Mouse (Mus musculus): ENCODE measurements around the gene Rbm39. TPM values are rescaled to one million over a fixed set of nuclear protein-coding genes. Genes with fewer than 3 reads are reported as not detected.
"Not testable (repeated sequence)": the region's sequence is repeated elsewhere in the genome, so short reads cannot be mapped to it uniquely, and the experiment has no call there.

Gene Rbm39
- polyA plus RNA-seq, 1 experiment from 2014 or later, result 369 TPM

GRCm38 (mm10) chr2:156189241-156189640 is 9.2 kb upstream of the Rbm39 start:
- not testable (repeated sequence) for H3K4me1 ChIP-seq (ENCODE audit: control insufficient read depth, insufficient read depth, low read depth, low read length); H3K9me3 ChIP-seq (ENCODE audit: control insufficient read depth, low read length); H3K9ac ChIP-seq (ENCODE audit: low read depth, low read length); ATAC-seq; H3K4me3 ChIP-seq (ENCODE audit: low read length); H3K27me3 ChIP-seq (replicated peaks; ENCODE audit: control insufficient read depth, insufficient read depth, low read length); H3K27ac ChIP-seq (ENCODE audit: low read depth, low read length); H3K4me2 ChIP-seq (ENCODE audit: low read length); H3K36me3 ChIP-seq (ENCODE audit: control insufficient read depth, insufficient read depth, low read length)
- WGBS, result 84% methylated on average over 7 of the region's 7 CpGs

DNA sequence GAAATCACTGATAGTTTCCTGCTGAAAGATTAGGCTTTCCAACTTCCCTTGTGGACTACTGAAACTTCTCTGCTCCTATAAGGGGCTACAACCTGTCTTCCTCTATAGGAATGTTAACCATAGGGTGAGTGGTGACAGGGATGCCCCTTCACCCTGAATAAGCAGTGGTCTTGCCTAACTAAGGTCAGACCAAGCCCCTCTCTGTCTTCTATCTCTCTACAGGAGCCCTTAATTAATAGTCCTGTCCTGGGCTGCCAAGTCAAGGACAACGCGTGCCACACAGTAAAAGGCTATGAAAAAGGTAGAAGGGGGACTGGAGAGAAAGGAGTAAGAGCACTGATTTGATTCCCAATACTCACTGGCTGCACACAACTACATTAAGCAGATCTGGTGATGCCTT is 1.6 kb upstream of the Rbm39 start:
- H3K9ac ChIP-seq (ENCODE audit: low read depth, low read length), result no peak overlapping the region
- peaks cover 4% of the 10 kb centered on the region for H3K36me3 ChIP-seq (ENCODE audit: control insufficient read depth, insufficient read depth, low read length)
- WGBS, result 73% methylated on average over 2 of the region's 2 CpGs
- H3K4me3 ChIP-seq (ENCODE audit: low read length), result no peak overlapping the region
- H3K27me3 ChIP-seq (replicated peaks; ENCODE audit: control insufficient read depth, insufficient read depth, low read length), result no peaks in the 10 kb centered on the region
- H3K4me2 ChIP-seq (ENCODE audit: low read length), result no peak overlapping the region
- ATAC-seq, result no peak
- no peaks in the 10 kb centered on the region for H3K9me3 ChIP-seq (ENCODE audit: control insufficient read depth, low read length)
- H3K27ac ChIP-seq (ENCODE audit: low read depth, low read length), result no peak overlapping the region
- peaks cover 25% of the 10 kb centered on the region for H3K4me1 ChIP-seq (ENCODE audit: control insufficient read depth, insufficient read depth, low read depth, low read length)

DNA sequence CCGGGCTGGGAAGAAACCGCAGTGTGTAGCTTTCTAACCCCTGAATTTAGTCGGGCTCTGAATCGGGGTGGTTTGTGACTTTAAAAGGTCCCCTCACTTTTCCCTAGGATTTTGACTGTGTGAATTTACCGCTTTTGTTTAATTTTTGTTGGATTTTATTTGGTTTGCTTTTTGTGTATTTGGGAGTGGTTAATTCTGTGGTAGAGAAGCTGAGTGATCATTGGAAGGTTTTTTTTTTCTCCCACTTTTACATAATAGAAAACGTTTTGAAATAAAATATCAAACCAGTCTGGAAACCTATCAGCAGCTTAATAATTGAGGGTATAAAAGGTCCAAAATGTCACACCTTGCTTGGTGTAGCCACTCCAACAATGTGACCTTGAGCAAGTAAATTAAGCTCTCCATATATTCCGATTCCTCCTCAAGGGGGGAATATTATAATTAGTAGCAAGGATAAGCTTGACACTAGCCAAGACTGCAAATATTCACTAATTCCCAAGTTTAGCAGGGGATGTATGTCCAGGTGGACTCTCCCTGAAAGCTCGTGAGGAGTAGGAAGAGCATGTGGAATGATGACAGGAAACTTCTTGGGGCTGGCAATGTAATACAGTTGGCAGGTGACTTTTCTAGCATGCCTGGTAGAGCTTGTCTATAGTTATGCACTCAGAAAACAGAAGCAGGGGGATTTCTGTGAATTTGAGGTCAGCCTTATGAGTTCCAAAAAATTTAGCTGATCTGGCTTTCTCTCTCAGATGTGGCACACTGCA is 969 bp upstream of the Rbm39 start:
- Histone ChIP-seq H3K4me2 (ENCODE audit: low read length) (peak overlapping the region; percentile 54), H3K4me1 (ENCODE audit: control insufficient read depth, insufficient read depth, low read depth, low read length) (peaks cover 25% of the 10 kb centered on the region), H3K9ac (ENCODE audit: low read depth, low read length) (peak overlapping the region; percentile 71), H3K4me3 (ENCODE audit: low read length) (peak overlapping the region; percentile 48), H3K27me3 (replicated peaks; ENCODE audit: control insufficient read depth, insufficient read depth, low read length) (no peaks in the 10 kb centered on the region), H3K27ac (ENCODE audit: low read depth, low read length) (peak overlapping the region; percentile 89), H3K9me3 (ENCODE audit: control insufficient read depth, low read length) (no peaks in the 10 kb centered on the region), H3K36me3 (ENCODE audit: control insufficient read depth, insufficient read depth, low read length) (peaks cover 4% of the 10 kb centered on the region)
- WGBS, result 10% methylated on average over 8 of the region's 8 CpGs
- ATAC-seq, result no peak

DNA sequence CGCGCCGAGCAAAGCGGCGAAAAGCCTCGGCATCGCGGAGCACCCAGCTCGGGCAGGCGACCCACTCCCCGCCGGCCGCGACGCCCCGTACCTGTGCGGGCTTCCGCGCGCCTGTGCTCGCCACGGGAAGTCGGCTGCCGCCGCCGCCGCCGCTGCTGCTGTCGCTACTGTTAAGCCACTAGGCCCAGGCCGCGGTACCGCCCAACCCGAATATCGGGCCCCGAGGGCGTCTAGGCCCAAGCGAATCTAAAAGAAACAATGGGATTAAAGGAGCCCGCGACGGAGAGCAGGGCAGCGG is 293 bp downstream of the Rbm39 start:
- Histone ChIP-seq H3K9ac (ENCODE audit: low read depth, low read length) (peak overlapping the region; percentile 100), H3K4me2 (ENCODE audit: low read length) (no peak overlapping the region), H3K36me3 (ENCODE audit: control insufficient read depth, insufficient read depth, low read length) (peaks cover 4% of the 10 kb centered on the region), H3K9me3 (ENCODE audit: control insufficient read depth, low read length) (no peaks in the 10 kb centered on the region), H3K27ac (ENCODE audit: low read depth, low read length) (peak overlapping the region; percentile 97), H3K4me3 (ENCODE audit: low read length) (peak overlapping the region; percentile 82), H3K4me1 (ENCODE audit: control insufficient read depth, insufficient read depth, low read depth, low read length) (peaks cover 25% of the 10 kb centered on the region), H3K27me3 (replicated peaks; ENCODE audit: control insufficient read depth, insufficient read depth, low read length) (no peaks in the 10 kb centered on the region)
- 0% methylated on average over 41 of the region's 41 CpGs for WGBS
- ATAC-seq, result peak; percentile 7; the same call in 1 of the 2 replicates

DNA sequence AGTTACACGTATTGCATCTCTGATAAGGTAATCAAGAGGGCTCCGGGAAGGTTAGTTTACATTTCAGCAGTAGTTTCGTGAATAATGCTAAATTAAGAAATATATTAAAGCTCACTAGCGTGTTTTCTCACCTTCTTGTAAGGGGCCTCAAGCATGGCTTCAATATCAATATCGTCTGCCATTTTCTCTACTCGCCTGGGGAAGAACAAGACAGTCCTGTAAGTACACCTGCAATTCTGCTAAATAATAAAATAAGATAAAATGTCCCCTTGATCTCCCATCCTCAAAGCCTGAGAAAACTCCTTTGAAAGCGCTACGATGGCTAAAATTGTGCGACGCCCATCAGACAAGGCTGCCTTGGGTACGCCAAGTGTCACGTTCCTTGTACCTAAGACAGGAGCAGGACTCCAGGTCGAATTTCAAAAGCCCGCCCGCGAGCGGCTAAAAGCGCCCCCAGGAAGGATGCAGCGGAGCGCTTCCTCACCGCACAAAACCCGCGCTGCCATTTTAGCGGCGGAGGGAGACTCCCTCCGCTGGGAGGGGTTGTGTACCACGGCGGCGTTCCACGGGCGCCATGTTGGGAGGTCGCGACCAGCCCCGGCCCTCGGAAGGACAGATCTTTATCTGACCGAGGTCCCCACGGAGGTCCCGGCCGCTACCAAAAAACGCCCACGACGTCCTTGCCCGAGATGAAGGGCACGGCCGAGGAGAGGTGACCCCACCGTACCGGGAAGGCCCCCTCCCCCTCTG is 817 bp downstream of the Rbm39 start:
- Histone ChIP-seq H3K9ac (ENCODE audit: low read depth, low read length) (peak overlapping the region; percentile 100), H3K27me3 (replicated peaks; ENCODE audit: control insufficient read depth, insufficient read depth, low read length) (no peaks in the 10 kb centered on the region), H3K36me3 (ENCODE audit: control insufficient read depth, insufficient read depth, low read length) (peaks cover 6% of the 10 kb centered on the region), H3K4me3 (ENCODE audit: low read length) (peak overlapping the region; percentile 82), H3K4me1 (ENCODE audit: control insufficient read depth, insufficient read depth, low read depth, low read length) (peaks cover 25% of the 10 kb centered on the region), H3K4me2 (ENCODE audit: low read length) (peak overlapping the region; percentile 57), H3K27ac (ENCODE audit: low read depth, low read length) (peak overlapping the region; percentile 97), H3K9me3 (ENCODE audit: control insufficient read depth, low read length) (no peaks in the 10 kb centered on the region)
- ATAC-seq, result peak; percentile 13; the same call in 1 of the 2 replicates
- WGBS, result 1% methylated on average over 47 of the region's 47 CpGs

GRCm38 (mm10) chr2:156177651-156178050 is 2.4 kb downstream of the Rbm39 start:
- ATAC-seq, result no peak
- Histone ChIP-seq H3K4me2 (ENCODE audit: low read length) (peak overlapping the region; percentile 42; the same call in 1 of the 2 replicates), H3K9me3 (ENCODE audit: control insufficient read depth, low read length) (no peaks in the 10 kb centered on the region), H3K4me3 (ENCODE audit: low read length) (peak overlapping the region; percentile 23; the same call in 1 of the 2 replicates), H3K27me3 (replicated peaks; ENCODE audit: control insufficient read depth, insufficient read depth, low read length) (no peaks in the 10 kb centered on the region), H3K9ac (ENCODE audit: low read depth, low read length) (no peak overlapping the region), H3K27ac (ENCODE audit: low read depth, low read length) (no peak overlapping the region), H3K36me3 (ENCODE audit: control insufficient read depth, insufficient read depth, low read length) (peaks cover 11% of the 10 kb centered on the region), H3K4me1 (ENCODE audit: control insufficient read depth, insufficient read depth, low read depth, low read length) (peaks cover 25% of the 10 kb centered on the region)
- 70% methylated on average over 7 of the region's 7 CpGs for WGBS

- ATAC-seq, result no peak
- Histone ChIP-seq H3K9ac (ENCODE audit: low read depth, low read length) (no peak overlapping the region), H3K4me3 (ENCODE audit: low read length) (no peak overlapping the region), H3K4me1 (ENCODE audit: control insufficient read depth, insufficient read depth, low read depth, low read length) (peaks cover 25% of the 10 kb centered on the region), H3K36me3 (ENCODE audit: control insufficient read depth, insufficient read depth, low read length) (peaks cover 12% of the 10 kb centered on the region), H3K27ac (ENCODE audit: low read depth, low read length) (no peak overlapping the region), H3K4me2 (ENCODE audit: low read length) (no peak overlapping the region), H3K9me3 (ENCODE audit: control insufficient read depth, low read length) (no peaks in the 10 kb centered on the region), H3K27me3 (replicated peaks; ENCODE audit: control insufficient read depth, insufficient read depth, low read length) (no peaks in the 10 kb centered on the region)
- 84% methylated on average over 6 of the region's 6 CpGs for WGBS
Measured at GRCm38 (mm10) chr2:156177079-156177478, 3.0 kb downstream of the Rbm39 start.

DNA sequence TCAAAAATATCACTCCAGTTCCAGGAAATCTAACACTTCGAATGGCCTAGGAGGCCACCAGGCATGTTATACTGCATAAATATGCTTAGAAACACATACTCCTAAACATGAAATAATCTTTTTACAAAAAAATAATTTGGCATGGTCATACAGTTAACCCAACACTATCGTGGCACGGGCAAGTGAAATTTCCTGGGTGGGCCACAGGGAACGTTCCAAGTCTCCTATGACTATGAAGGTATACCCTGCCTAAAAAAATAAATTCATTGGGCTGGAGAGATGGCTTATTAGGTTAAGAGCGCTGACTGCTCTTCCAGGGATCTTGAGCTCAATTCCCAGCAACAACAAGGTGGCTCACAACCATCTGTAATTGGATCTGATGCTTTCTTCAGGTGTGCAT is 13.5 kb downstream of the Rbm39 start:
- H3K9me3 ChIP-seq (ENCODE audit: control insufficient read depth, low read length), result no peaks in the 10 kb centered on the region
- no peak overlapping the region for H3K9ac ChIP-seq (ENCODE audit: low read depth, low read length)
- no peak overlapping the region for H3K4me2 ChIP-seq (ENCODE audit: low read length)
- H3K36me3 ChIP-seq (ENCODE audit: control insufficient read depth, insufficient read depth, low read length), result peaks cover 43% of the 10 kb centered on the region
- WGBS, result 92% methylated on average over 5 of the region's 5 CpGs
- H3K27me3 ChIP-seq (replicated peaks; ENCODE audit: control insufficient read depth, insufficient read depth, low read length), result no peaks in the 10 kb centered on the region
- H3K27ac ChIP-seq (ENCODE audit: low read depth, low read length), result no peak overlapping the region
- ATAC-seq, result no peak
- H3K4me3 ChIP-seq (ENCODE audit: low read length), result no peak overlapping the region
- no peaks in the 10 kb centered on the region for H3K4me1 ChIP-seq (ENCODE audit: control insufficient read depth, insufficient read depth, low read depth, low read length)

DNA sequence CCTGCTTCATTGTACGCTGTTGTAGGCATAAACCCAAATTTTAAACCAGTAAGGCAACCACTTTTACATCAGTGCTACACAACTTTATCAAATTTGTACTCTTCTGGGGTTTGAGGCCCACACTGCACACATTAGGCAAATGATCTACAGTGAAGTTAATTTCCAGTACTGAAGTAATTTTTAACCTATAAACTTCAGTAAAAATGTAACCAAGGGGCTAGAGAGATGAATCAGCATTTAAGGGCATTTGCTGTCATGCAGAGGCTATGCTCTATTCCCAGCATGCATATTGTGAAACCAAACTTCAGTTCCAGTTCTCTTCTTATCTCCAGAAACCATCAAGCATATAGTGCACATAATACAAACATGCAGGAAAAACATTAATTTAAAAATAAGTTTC is 14.6 kb downstream of the Rbm39 start:
- H3K9me3 ChIP-seq (ENCODE audit: control insufficient read depth, low read length), result no peaks in the 10 kb centered on the region
- peaks cover 44% of the 10 kb centered on the region for H3K36me3 ChIP-seq (ENCODE audit: control insufficient read depth, insufficient read depth, low read length)
- no peak for ATAC-seq
- no peak overlapping the region for H3K4me2 ChIP-seq (ENCODE audit: low read length)
- no peak overlapping the region for H3K9ac ChIP-seq (ENCODE audit: low read depth, low read length)
- H3K27me3 ChIP-seq (replicated peaks; ENCODE audit: control insufficient read depth, insufficient read depth, low read length), result no peaks in the 10 kb centered on the region
- H3K27ac ChIP-seq (ENCODE audit: low read depth, low read length), result no peak overlapping the region
- no peak overlapping the region for H3K4me3 ChIP-seq (ENCODE audit: low read length)
- H3K4me1 ChIP-seq (ENCODE audit: control insufficient read depth, insufficient read depth, low read depth, low read length), result no peaks in the 10 kb centered on the region
- WGBS, result 90% methylated on average over 1 of the region's 1 CpGs
